In the genomic region with DNA sequence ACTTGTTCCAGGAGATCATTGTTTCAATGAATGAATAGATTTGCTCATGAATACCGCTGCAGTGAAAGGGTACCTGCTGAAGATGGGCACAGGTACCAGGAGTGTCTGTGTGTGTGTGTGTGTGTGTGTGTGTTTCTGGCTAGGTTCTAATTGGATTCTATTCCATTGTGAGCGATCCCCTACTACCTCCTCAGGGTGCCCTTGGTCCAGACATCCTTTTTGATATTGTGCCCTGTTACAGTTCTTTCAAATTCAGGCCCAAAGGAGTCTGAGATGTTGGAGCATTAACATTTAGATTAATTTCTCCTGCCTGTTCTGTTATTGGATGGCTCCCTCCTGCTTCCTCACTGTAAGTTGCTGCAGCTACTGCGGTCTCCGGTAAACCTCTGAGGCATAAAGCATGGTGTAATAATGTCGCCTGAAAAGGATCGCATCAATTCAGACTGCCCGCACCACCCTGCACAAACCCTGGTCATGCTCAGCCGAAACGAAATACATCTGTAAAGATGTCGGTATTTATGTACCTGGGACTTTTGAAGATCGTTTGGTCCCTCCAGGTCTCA, we compare ENCODE assay signal across 20 mouse cellular contexts. TPM values are rescaled to one million over a fixed set of nuclear protein-coding genes. Genes with fewer than 3 reads are reported as not detected.
"Had no signal": no experiment of that assay in that cellular context is flagged by ENCODE, and none has a peak within 500 bp of the region (broad histone marks: within the 10 kb centered on the region; RNA-seq: fewer than 3 reads in every experiment).

No protein-coding gene starts in this region.

- H3K4me1 ChIP-seq: intestine, embryonic 15.5 days; limb, embryonic 15.5 days; liver, embryonic 12.5 days; megakaryocyte, embryonic 14.5 days; stomach, embryonic 15.5 days had no signal

- H3K4me2 ChIP-seq: intestine, embryonic 15.5 days; limb, embryonic 15.5 days; liver, embryonic 12.5 days; lung, embryonic 14.5 days; stomach, embryonic 15.5 days had no signal

- H3K27ac ChIP-seq: intestine, embryonic 15.5 days; layer of hippocampus, adult 2 months; left cerebral cortex, adult 2 months; limb, embryonic 15.5 days; liver, embryonic 12.5 days; stomach, embryonic 15.5 days had no signal

- H3K9me3 ChIP-seq: intestine, embryonic 15.5 days; limb, embryonic 15.5 days; liver, embryonic 12.5 days; megakaryocyte, embryonic 14.5 days; stomach, embryonic 15.5 days had no signal

- ATAC-seq: intestine, embryonic 15.5 days; liver, embryonic 12.5 days had no signal

- H3K9ac ChIP-seq: intestine, embryonic 15.5 days; limb, embryonic 15.5 days; liver, embryonic 12.5 days; lung, embryonic 14.5 days; stomach, embryonic 15.5 days had no signal

- DNase-seq: kidney, adult 18-20 months; kidney, postnatal 10 days; kidney, postnatal 4 days; lung, embryonic 14.5 days; lung, postnatal 10 days; lung, postnatal 4 days; spleen, adult 18-20 months; thymus, adult 2 months; thymus, postnatal 36 days had no signal

- H3K36me3 ChIP-seq: intestine, embryonic 15.5 days; limb, embryonic 15.5 days; liver, embryonic 12.5 days; stomach, embryonic 15.5 days had no signal

- H3K27me3 ChIP-seq: intestine, embryonic 15.5 days; limb, embryonic 15.5 days; liver, embryonic 12.5 days; megakaryocyte, embryonic 14.5 days; stomach, embryonic 15.5 days had no signal

- H3K4me3 ChIP-seq: intestine, embryonic 15.5 days; layer of hippocampus, adult 2 months; left cerebral cortex, adult 2 months; limb, embryonic 15.5 days; liver, embryonic 12.5 days; megakaryocyte, embryonic 14.5 days; stomach, embryonic 15.5 days had no signal

RNA-seq across cellular contexts. Expression of gene Nmur2, which starts 48.4 kb away (rescaled TPM):
- polyA plus RNA-seq: kidney, embryonic 14.5 days; limb, embryonic 11.5 days; limb, embryonic 15.5 days; liver, embryonic 16.5 days; lung, embryonic 14.5 days; testis, adult 2 months had no signal
